Mouse (Mus musculus): ENCODE data around the gene Hspa8.
"Not testable (repeated sequence)": the region's sequence is repeated elsewhere in the genome, so short reads cannot be mapped to it uniquely, and the experiment has no call there.

The Hspa8 gene

GRCm38 (mm10) chr9:40800675-40801612 is at the start of gene Hspa8:
Gene Hspa8, plus strand, starts transcription at chr9:40800984.
- H3K27me3 ChIP-seq (ENCODE audit: control insufficient read depth, insufficient read depth, low read length, poor library complexity, severe bottlenecking): no peaks in the 10 kb centered on the region
- peaks cover 17% of the 10 kb centered on the region for H3K36me3 ChIP-seq (ENCODE audit: control insufficient read depth, insufficient read depth, low read length, poor library complexity, severe bottlenecking)
- DNase-seq (ENCODE audit: low read depth, low spot score): peak; percentile 100

GRCm38 (mm10) chr9:40751749-40752148 is 49.0 kb upstream of the Hspa8 start:
- Histone ChIP-seq H3K27me3 (ENCODE audit: control insufficient read depth, insufficient read depth, low read length, poor library complexity, severe bottlenecking) (no peaks in the 10 kb centered on the region), H3K36me3 (ENCODE audit: control insufficient read depth, insufficient read depth, low read length, poor library complexity, severe bottlenecking) (no peaks in the 10 kb centered on the region)
- DNase-seq (ENCODE audit: low read depth, low spot score): peak; percentile 21

- Histone ChIP-seq H3K27me3 (ENCODE audit: control insufficient read depth, insufficient read depth, low read length, poor library complexity, severe bottlenecking) (no peaks in the 10 kb centered on the region), H3K36me3 (ENCODE audit: control insufficient read depth, insufficient read depth, low read length, poor library complexity, severe bottlenecking) (no peaks in the 10 kb centered on the region)
- DNase-seq (ENCODE audit: low read depth, low spot score): peak; percentile 82
Measured at GRCm38 (mm10) chr9:40756401-40756800, 44.4 kb upstream of the Hspa8 start.

- Histone ChIP-seq H3K36me3 (ENCODE audit: control insufficient read depth, insufficient read depth, low read length, poor library complexity, severe bottlenecking) (no peaks in the 10 kb centered on the region), H3K27me3 (ENCODE audit: control insufficient read depth, insufficient read depth, low read length, poor library complexity, severe bottlenecking) (no peaks in the 10 kb centered on the region)
- DNase-seq (ENCODE audit: low read depth, low spot score): peak; percentile 44
Measured at GRCm38 (mm10) chr9:40757105-40757626, 43.6 kb upstream of the Hspa8 start.

GRCm38 (mm10) chr9:40757685-40758270 is 43.0 kb upstream of the Hspa8 start:
- DNase-seq (ENCODE audit: low read depth, low spot score): peak; percentile 84
- H3K36me3 ChIP-seq (ENCODE audit: control insufficient read depth, insufficient read depth, low read length, poor library complexity, severe bottlenecking): no peaks in the 10 kb centered on the region
- no peaks in the 10 kb centered on the region for H3K27me3 ChIP-seq (ENCODE audit: control insufficient read depth, insufficient read depth, low read length, poor library complexity, severe bottlenecking)

GRCm38 (mm10) chr9:40762354-40762753 is 38.4 kb upstream of the Hspa8 start:
- DNase-seq (ENCODE audit: low read depth, low spot score): peak; percentile 29
- Histone ChIP-seq H3K36me3 (ENCODE audit: control insufficient read depth, insufficient read depth, low read length, poor library complexity, severe bottlenecking) (no peaks in the 10 kb centered on the region), H3K27me3 (ENCODE audit: control insufficient read depth, insufficient read depth, low read length, poor library complexity, severe bottlenecking) (no peaks in the 10 kb centered on the region)

- H3K27me3 ChIP-seq (ENCODE audit: control insufficient read depth, insufficient read depth, low read length, poor library complexity, severe bottlenecking): no peaks in the 10 kb centered on the region
- no peaks in the 10 kb centered on the region for H3K36me3 ChIP-seq (ENCODE audit: control insufficient read depth, insufficient read depth, low read length, poor library complexity, severe bottlenecking)
- DNase-seq (ENCODE audit: low read depth, low spot score): peak; percentile 50
Measured at GRCm38 (mm10) chr9:40764887-40765580, 35.8 kb upstream of the Hspa8 start.

- no peak for DNase-seq (ENCODE audit: low read depth, low spot score)
- no peaks in the 10 kb centered on the region for H3K27me3 ChIP-seq (ENCODE audit: control insufficient read depth, insufficient read depth, low read length, poor library complexity, severe bottlenecking)
- no peaks in the 10 kb centered on the region for H3K36me3 ChIP-seq (ENCODE audit: control insufficient read depth, insufficient read depth, low read length, poor library complexity, severe bottlenecking)
Measured at GRCm38 (mm10) chr9:40765581-40765940, 35.2 kb upstream of the Hspa8 start.

GRCm38 (mm10) chr9:40766058-40766605 is 34.7 kb upstream of the Hspa8 start:
- no peak for DNase-seq (ENCODE audit: low read depth, low spot score)

GRCm38 (mm10) chr9:40767946-40768345 is 32.8 kb upstream of the Hspa8 start:
- DNase-seq (ENCODE audit: low read depth, low spot score): no peak
- H3K36me3 ChIP-seq (ENCODE audit: control insufficient read depth, insufficient read depth, low read length, poor library complexity, severe bottlenecking): no peaks in the 10 kb centered on the region
- H3K27me3 ChIP-seq (ENCODE audit: control insufficient read depth, insufficient read depth, low read length, poor library complexity, severe bottlenecking): no peaks in the 10 kb centered on the region

More at GRCm38 (mm10) chr9:40766058-40766605, 34.7 kb upstream of the Hspa8 start:
- Histone ChIP-seq H3K36me3 (ENCODE audit: control insufficient read depth, insufficient read depth, low read length, poor library complexity, severe bottlenecking) (no peaks in the 10 kb centered on the region), H3K27me3 (ENCODE audit: control insufficient read depth, insufficient read depth, low read length, poor library complexity, severe bottlenecking) (no peaks in the 10 kb centered on the region)

- Histone ChIP-seq H3K27me3 (ENCODE audit: control insufficient read depth, insufficient read depth, low read length, poor library complexity, severe bottlenecking) (no peaks in the 10 kb centered on the region), H3K36me3 (ENCODE audit: control insufficient read depth, insufficient read depth, low read length, poor library complexity, severe bottlenecking) (no peaks in the 10 kb centered on the region)
- no peak for DNase-seq (ENCODE audit: low read depth, low spot score)
Measured at GRCm38 (mm10) chr9:40772246-40772645, 28.5 kb upstream of the Hspa8 start.

- not testable (repeated sequence) for DNase-seq (ENCODE audit: low read depth, low spot score); H3K27me3 ChIP-seq (ENCODE audit: control insufficient read depth, insufficient read depth, low read length, poor library complexity, severe bottlenecking); H3K36me3 ChIP-seq (ENCODE audit: control insufficient read depth, insufficient read depth, low read length, poor library complexity, severe bottlenecking)
Measured at GRCm38 (mm10) chr9:40773142-40773541, 27.6 kb upstream of the Hspa8 start.

GRCm38 (mm10) chr9:40773869-40774268 is 26.9 kb upstream of the Hspa8 start:
- H3K27me3 ChIP-seq (ENCODE audit: control insufficient read depth, insufficient read depth, low read length, poor library complexity, severe bottlenecking): no peaks in the 10 kb centered on the region
- H3K36me3 ChIP-seq (ENCODE audit: control insufficient read depth, insufficient read depth, low read length, poor library complexity, severe bottlenecking): no peaks in the 10 kb centered on the region
- no peak for DNase-seq (ENCODE audit: low read depth, low spot score)

- no peaks in the 10 kb centered on the region for H3K36me3 ChIP-seq (ENCODE audit: control insufficient read depth, insufficient read depth, low read length, poor library complexity, severe bottlenecking)
- H3K27me3 ChIP-seq (ENCODE audit: control insufficient read depth, insufficient read depth, low read length, poor library complexity, severe bottlenecking): no peaks in the 10 kb centered on the region
- no peak for DNase-seq (ENCODE audit: low read depth, low spot score)
Measured at GRCm38 (mm10) chr9:40776044-40776443, 24.7 kb upstream of the Hspa8 start.

Data from splenic B cell, adult 2 months (primary cell).